Mouse (Mus musculus): ENCODE data around the gene Olfr1392.

DNA sequence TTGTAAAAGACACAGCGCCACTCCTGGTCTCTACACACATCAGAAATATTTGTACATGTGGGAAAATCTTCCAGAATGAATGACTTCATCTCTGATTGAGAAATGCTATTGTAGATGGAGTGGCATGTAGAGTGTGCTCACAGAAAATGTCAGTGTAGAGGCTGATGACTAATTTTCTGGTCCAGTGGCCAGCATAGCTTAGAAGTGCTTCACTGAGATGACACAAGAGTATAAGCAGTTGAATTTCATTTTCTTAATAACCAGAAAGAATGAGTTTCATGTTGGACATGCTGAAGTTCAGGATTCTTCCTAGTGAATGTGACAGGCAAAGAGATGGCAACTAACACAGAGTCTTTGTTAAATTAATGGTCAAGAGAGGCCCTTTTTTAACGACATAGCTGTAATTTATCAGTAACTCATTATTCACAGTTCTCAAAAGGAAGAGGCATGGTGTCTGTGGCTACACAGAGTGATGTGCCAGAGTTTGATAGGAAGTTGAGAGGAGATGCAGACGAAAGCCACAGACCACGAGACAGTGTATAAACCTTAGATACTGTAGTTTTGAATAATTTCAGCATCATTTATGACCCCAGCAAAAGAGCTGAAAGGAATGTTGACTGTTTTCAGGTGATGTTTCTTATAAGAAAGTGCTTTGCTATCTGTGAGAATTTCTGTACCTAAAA, 52.2 kb downstream of the Olfr1392 start:
- no peak for TF ChIP-seq CTCF (IDR thresholded peaks at IDR 0.05; ENCODE audit: extremely low read depth, insufficient read depth, insufficient read length, insufficient replicate concordance)
- no peak for TF ChIP-seq POLR2A (IDR thresholded peaks at IDR 0.05; ENCODE audit: low read depth, low read length)

All from spleen, adult 2 months (tissue).